Mouse (Mus musculus): ENCODE data around the gene Mybpc2. TPM values are rescaled to one million over a fixed set of nuclear protein-coding genes. Genes with fewer than 3 reads are reported as not detected.

Gene Mybpc2
- total RNA-seq, 2 experiments from 2014 or later, result not detected

GRCm38 (mm10) chr7:44552141-44552908, 27.9 kb upstream of the Mybpc2 start:
- DNase-seq (ENCODE audit: low spot score in 2 of 2), result no peak
- Histone ChIP-seq H3K4me3 (peak overlapping the region; percentile 99), H3K27ac (no peak overlapping the region)
- TF ChIP-seq CTCF (conservative IDR thresholded peaks at IDR 0.05), result no peak

- Histone ChIP-seq H3K4me3 (no peak overlapping the region), H3K27ac (no peak overlapping the region)
- DNase-seq (ENCODE audit: low spot score in 2 of 2), result peak in 1 of 2 experiments; percentile 52
- TF ChIP-seq CTCF (conservative IDR thresholded peaks at IDR 0.05), result no peak
Measured at GRCm38 (mm10) chr7:44551731-44552130, 27.3 kb upstream of the Mybpc2 start.

- no peak for TF ChIP-seq CTCF (conservative IDR thresholded peaks at IDR 0.05)
- DNase-seq (ENCODE audit: low spot score in 2 of 2), result no peak
- H3K4me3 ChIP-seq, result no peak overlapping the region
- no peak overlapping the region for H3K27ac ChIP-seq
Measured at GRCm38 (mm10) chr7:44551301-44551700, 26.8 kb upstream of the Mybpc2 start.

GRCm38 (mm10) chr7:44550409-44550678, 25.9 kb upstream of the Mybpc2 start:
- DNase-seq (ENCODE audit: low spot score in 2 of 2), result no peak
- H3K27ac ChIP-seq, result no peak overlapping the region
- TF ChIP-seq CTCF (conservative IDR thresholded peaks at IDR 0.05), result no peak
- H3K4me3 ChIP-seq, result no peak overlapping the region

GRCm38 (mm10) chr7:44549621-44550408, 25.4 kb upstream of the Mybpc2 start:
- no peak for DNase-seq (ENCODE audit: low spot score in 2 of 2)
- TF ChIP-seq CTCF (conservative IDR thresholded peaks at IDR 0.05), result no peak
- no peak overlapping the region for H3K4me3 ChIP-seq
- H3K27ac ChIP-seq, result no peak overlapping the region

- DNase-seq (ENCODE audit: low spot score in 2 of 2), result peak; percentile 99 to 100
- TF ChIP-seq CTCF (conservative IDR thresholded peaks at IDR 0.05), result peak; percentile 93
- Histone ChIP-seq H3K27ac (peak within 1 kb of the TSS; percentile 2; the same call in 1 of the 2 replicates), H3K4me3 (peak within 1 kb of the TSS; percentile 69)
Measured at GRCm38 (mm10) chr7:44548497-44549087, 24.1 kb upstream of the Mybpc2 start, which contains the start of gene Pold1. Gene Pold1, minus strand, starts transcription at chr7:44548849.

- Histone ChIP-seq H3K27ac (no peak overlapping the region), H3K4me3 (peak overlapping the region; percentile 69; the same call in 1 of the 2 replicates)
- no peak for DNase-seq (ENCODE audit: low spot score in 2 of 2)
- TF ChIP-seq CTCF (conservative IDR thresholded peaks at IDR 0.05), result no peak
Measured at GRCm38 (mm10) chr7:44547725-44548124, 23.3 kb upstream of the Mybpc2 start.

- no peak for TF ChIP-seq CTCF (conservative IDR thresholded peaks at IDR 0.05)
- DNase-seq (ENCODE audit: low spot score in 2 of 2), result no peak
- H3K27ac ChIP-seq, result no peak overlapping the region
- H3K4me3 ChIP-seq, result no peak overlapping the region
Measured at GRCm38 (mm10) chr7:44547041-44547440, 22.6 kb upstream of the Mybpc2 start.

- no peak for DNase-seq (ENCODE audit: low spot score in 2 of 2)
- TF ChIP-seq CTCF (conservative IDR thresholded peaks at IDR 0.05), result no peak
- no peak overlapping the region for H3K27ac ChIP-seq
- H3K4me3 ChIP-seq, result no peak overlapping the region
Measured at GRCm38 (mm10) chr7:44546274-44546673, 21.8 kb upstream of the Mybpc2 start.

- DNase-seq (ENCODE audit: low spot score in 2 of 2), result no peak
- Histone ChIP-seq H3K27ac (no peak overlapping the region), H3K4me3 (no peak overlapping the region)
- TF ChIP-seq CTCF (conservative IDR thresholded peaks at IDR 0.05), result no peak
Measured at GRCm38 (mm10) chr7:44543071-44543470, 18.6 kb upstream of the Mybpc2 start.

GRCm38 (mm10) chr7:44542555-44542954, 18.1 kb upstream of the Mybpc2 start:
- DNase-seq (ENCODE audit: low spot score in 2 of 2), result no peak

GRCm38 (mm10) chr7:44538756-44539624, 14.5 kb upstream of the Mybpc2 start:
- no peak for DNase-seq (ENCODE audit: low spot score in 2 of 2)
- Histone ChIP-seq H3K4me3 (no peak overlapping the region), H3K27ac (no peak overlapping the region)
- no peak for TF ChIP-seq CTCF (conservative IDR thresholded peaks at IDR 0.05)

More at GRCm38 (mm10) chr7:44542555-44542954, 18.1 kb upstream of the Mybpc2 start:
- no peak for TF ChIP-seq CTCF (conservative IDR thresholded peaks at IDR 0.05)
- Histone ChIP-seq H3K27ac (no peak overlapping the region), H3K4me3 (no peak overlapping the region)
